Mouse (Mus musculus) mature B cell (primary cell): ENCODE measurements around the gene Kars.

Source experiments
- in situ Hi-C: fragments of 300-500 bp; cut with MboI; formaldehyde crosslinking; loops from 2 replicates; pipeline ENCODE4 v1.14.3; 2019

Gene Kars

DNA sequence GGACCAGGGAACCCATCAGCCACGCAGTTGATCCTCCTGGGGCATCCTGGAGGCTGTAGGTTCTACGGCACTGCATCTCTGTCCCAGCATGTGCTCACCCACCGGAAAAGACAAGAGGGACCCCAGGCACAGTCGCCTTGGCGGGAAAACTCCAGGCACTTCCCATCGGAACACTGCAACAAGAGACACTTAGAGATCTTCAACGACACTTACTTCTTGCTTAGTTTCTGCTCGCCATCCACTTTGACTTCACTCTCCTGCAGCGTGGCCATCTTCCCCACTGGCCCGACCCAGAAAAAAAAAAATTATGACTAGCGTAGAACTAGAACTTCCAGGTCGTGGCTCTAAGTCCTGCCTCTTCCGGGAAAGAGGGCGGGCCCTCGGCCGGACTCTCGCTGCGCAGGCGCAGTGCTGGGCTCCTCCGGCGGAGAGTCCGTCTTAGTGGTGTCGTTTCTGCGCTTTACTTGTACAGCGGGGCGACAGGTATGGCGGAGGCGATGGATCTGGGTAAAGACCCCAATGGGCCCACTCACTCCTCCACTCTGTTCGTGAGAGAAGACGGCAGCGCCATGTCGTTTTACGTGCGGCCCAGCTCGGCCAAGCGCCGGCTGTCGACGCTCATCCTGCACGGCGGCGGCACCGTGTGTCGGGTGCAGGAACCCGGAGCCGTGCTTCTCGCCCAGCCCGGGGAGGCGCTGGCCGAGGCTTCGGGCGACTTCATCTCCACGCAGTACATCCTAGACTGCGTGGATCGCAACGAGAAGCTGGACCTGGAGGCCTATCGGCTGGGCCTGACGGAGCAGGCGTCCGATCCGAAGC is at the start of gene Kars, which contains the start of gene Terf2ip:
Gene Kars (minus strand): TSS at position 327 of the 819 bp plus-strand sequence.
Gene Terf2ip (plus strand): TSS at position 402 of the 819 bp plus-strand sequence.
- in situ Hi-C loops, result no loop called here

GRCm38 (mm10) chr8:112054456-112054855 is 43.3 kb upstream of the Kars start:
- in situ Hi-C loops, result no loop called here

GRCm38 (mm10) chr8:112051537-112051936 is 40.4 kb upstream of the Kars start:
- in situ Hi-C loops, result no loop called here

- in situ Hi-C loops, result loop anchor here (25.0 kb wide), 1 partner anchor 1587 kb away; the partner anchor contains the start of genes Mon1b and Syce1l
These were observed 38.9 kb upstream of the Kars start for GRCm38 (mm10) chr8:112049984-112050383.

DNA sequence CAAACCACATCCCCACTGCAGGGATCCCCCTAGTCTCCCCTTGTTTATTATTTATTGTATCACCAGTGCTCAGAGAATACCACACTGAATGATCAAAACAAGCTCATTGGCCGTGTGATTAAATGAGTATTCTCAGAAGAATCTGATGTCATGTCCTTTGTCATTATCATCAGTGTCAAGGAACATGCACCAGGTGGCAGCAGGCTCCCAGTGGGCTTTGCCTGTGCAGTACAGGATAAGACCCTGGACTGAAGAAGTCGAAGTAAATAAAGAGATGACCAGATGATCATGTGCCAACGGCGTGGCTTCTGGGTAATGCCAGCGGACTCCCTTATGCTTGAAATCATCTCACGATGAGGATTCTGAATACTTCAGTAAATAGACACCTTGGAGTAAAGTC is 37.2 kb upstream of the Kars start:
- in situ Hi-C loops, result loop anchor here (25.0 kb wide), 1 partner anchor 1589 kb away; the partner anchor contains the start of genes Mon1b and Syce1l

GRCm38 (mm10) chr8:112045896-112046295 is 34.8 kb upstream of the Kars start:
- in situ Hi-C loops, result loop anchor here (25.0 kb wide), 1 partner anchor 1591 kb away; the partner anchor contains the start of genes Mon1b and Syce1l

- in situ Hi-C loops, result loop anchor here (25.0 kb wide), 1 partner anchor 1592 kb away; the partner anchor contains the start of genes Mon1b and Syce1l
These were observed 34.1 kb upstream of the Kars start for GRCm38 (mm10) chr8:112045182-112045581.

DNA sequence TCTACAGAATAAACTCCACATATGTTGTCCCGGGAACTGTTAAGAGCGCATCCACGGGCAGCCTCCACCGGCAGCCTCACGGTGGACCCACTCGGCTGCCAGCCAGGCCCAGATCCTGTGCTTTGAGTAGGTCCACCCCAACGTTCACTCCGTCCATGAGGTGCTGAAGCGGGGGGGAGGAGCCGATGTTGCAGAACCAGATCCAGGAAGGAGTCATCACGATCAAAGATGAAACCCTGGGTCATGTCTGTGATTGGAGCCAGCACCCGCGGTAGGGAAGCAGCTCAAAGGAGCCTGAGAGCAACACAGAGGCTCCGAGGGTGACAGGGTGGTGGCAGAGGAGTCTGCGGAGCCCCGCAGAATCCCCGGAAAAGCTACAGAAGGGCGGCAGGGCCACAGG is 26.4 kb upstream of the Kars start:
- in situ Hi-C loops, result loop anchor here (25.0 kb wide), 1 partner anchor 1600 kb away; the partner anchor contains the start of genes Mon1b and Syce1l

- in situ Hi-C loops, result loop anchor here (25.0 kb wide), 1 partner anchor 1603 kb away; the partner anchor contains the start of genes Mon1b and Syce1l
These were observed 23.5 kb upstream of the Kars start for GRCm38 (mm10) chr8:112034603-112035002.

- in situ Hi-C loops, result loop anchor here (25.0 kb wide), 1 partner anchor 1604 kb away; the partner anchor contains the start of genes Mon1b and Syce1l
These were observed 21.9 kb upstream of the Kars start for GRCm38 (mm10) chr8:112033071-112033470.

DNA sequence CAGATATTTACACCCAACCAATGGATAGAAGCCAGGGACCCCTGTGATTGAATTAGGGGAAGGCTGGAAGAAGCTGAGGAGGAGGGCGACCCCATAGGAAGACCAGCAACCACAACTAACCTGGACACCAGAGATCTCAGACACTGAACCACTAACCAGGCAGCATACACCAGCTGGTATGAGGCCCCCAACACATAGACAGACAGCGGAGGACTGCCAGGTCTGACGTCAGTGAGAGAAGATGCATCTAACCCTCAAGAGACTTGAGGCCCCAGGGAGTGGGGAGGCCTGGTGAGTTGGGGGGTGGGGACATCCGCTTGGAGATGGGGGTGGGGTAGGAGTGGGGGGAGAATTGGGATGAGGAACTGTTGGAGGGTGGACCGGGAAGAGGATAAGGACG is 19.5 kb upstream of the Kars start:
- in situ Hi-C loops, result loop anchor here (25.0 kb wide), 1 partner anchor 1607 kb away; the partner anchor contains the start of genes Mon1b and Syce1l

GRCm38 (mm10) chr8:112029455-112029854 is 18.3 kb upstream of the Kars start:
- in situ Hi-C loops, result loop anchor here (25.0 kb wide), 1 partner anchor 1608 kb away; the partner anchor contains the start of genes Mon1b and Syce1l

- in situ Hi-C loops, result no loop called here
These were observed 3.8 kb upstream of the Kars start, which contains the start of gene Gm6793 for GRCm38 (mm10) chr8:112014936-112015335. Gene Gm6793, minus strand, starts transcription at chr8:112015036.

DNA sequence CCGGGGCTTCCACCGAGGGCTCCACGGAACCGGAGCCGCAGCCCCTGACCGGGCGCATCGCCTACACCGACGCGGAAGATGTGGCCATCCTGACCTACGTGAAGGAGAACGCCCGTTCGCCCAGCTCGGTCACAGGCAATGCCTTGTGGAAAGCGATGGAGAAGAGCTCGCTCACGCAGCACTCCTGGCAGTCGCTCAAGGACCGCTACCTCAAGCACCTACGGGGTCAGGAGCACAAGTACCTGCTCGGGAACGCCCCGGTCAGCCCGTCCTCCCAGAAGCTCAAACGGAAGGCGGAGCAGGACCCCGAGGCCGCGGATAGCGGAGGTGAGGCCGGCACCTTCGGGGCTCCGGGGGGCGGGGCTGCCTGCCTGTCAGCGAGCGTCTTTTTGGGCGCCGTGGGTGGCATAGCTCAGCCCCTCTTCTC is 706 bp upstream of the Kars start:
- in situ Hi-C loops, result no loop called here

DNA sequence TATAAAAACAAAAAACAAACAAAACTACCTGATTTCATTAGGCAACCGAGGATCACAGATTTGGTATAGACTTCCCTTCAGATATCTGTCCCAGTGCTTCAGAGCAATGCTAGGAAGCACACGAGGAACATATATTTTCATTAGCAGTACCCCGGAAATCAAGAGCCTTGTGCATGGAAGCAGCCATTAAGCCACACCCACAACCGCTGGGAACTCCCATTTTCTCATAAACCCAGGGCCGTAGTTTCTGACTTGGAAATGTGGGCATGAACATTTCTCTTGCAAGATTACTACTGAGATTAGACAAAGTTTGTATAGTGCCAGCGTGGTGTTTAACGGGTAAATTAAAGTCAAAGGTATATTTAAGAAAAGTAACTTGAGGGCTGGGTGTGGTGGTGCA is 1.6 kb downstream of the Kars start:
- in situ Hi-C loops, result no loop called here

DNA sequence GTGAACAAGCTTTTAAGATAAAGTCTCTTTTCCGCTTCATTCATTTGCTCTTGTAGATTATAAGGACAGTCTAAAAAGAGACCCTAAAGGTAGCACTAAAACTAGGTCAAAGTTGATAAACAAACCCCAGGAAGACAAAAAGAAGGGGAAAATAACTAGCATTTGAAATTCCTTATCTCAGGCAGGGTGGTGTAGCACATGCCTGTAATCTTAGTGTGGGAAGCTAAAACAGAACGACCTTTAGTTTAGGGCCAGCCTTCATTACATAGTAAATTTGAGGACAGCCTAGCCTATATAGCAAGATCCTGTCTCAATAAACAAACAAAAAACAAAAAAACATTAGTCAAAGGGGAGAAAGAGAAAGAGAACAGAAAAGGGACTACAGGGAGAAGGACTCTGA is 3.5 kb downstream of the Kars start:
- in situ Hi-C loops, result no loop called here

DNA sequence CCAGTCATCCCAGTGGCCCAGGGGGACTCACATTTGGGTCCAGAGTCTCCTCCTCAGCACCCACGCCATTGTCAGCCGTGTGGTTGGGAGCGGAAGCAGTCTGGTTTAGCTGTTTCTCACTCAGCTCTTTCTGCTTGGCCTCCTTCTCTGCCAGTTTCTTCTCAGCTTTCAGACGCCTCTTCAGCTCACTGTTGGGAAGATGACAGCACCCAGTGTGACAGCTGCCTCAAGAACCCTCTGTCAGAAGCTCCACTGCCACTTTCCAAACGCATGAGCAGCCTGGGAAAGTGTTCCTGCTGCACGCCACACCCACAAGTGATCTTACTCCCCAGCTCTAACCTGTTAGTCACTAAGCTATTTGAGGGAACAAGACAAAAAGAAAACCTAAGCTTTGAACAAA is 5.5 kb downstream of the Kars start:
- in situ Hi-C loops, result no loop called here

DNA sequence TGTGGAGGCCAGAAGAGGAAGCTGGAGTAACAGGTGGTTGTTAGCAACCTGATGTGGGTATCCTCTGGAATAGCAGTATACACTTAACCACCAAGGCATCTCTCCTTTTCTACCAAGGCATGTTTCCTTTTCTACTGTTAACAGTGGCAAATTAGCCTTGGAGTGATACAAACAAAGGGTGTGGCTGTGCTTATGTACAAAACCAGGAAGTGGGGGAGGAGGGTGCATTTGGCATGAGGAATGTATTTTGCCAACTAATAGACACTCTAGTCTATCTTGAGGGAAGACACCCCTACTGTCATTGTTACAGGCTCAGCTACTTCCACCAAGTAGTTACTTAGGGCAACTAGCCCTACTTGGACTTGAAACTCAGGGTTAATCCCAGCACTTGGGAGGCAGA is 6.4 kb downstream of the Kars start:
- in situ Hi-C loops, result no loop called here

DNA sequence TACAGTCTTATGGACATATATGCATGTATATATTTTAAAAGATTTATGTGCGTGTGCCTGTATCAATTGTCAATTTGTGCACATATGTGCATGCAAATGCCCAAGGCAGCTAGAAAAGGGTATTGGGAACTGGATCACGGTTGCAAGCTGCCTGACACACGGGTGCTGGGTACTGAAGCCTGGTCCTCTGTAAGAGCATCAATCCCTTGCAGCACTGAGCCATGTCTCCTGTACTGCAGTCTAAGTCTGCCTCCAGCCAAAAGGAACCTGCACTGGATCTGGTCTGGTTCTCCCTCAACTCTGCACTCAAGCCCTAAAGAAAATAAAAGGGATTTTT is 18.5 kb downstream of the Kars start:
- in situ Hi-C loops, result no loop called here

- in situ Hi-C loops, result no loop called here
These were observed 19.0 kb downstream of the Kars start, which contains the start of gene Adat1 for GRCm38 (mm10) chr8:111992013-111992702. Gene Adat1, minus strand, starts transcription at chr8:111992302.

DNA sequence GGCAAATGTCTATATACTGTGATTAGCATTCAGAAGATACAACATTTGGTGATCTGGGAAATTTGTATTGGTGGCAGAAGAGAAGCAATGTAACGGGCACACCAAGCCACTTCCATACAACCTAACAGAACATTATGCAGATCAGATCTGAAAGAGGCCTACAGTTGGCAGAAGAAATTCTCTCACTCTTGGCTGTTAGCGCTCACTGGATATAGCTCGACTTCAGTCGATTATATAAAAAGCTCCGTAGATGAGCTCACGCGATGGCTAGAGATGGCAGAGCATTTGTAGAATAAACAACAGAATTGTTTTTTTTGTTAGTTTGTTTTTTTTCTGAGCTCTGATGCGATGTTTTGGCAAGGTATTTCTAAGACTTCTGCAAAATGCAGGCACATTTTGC is 19.8 kb downstream of the Kars start:
- in situ Hi-C loops, result no loop called here

GRCm38 (mm10) chr8:111989911-111990310 is 21.2 kb downstream of the Kars start:
- in situ Hi-C loops, result no loop called here
